Mouse (Mus musculus) CD4-positive helper T cell, adult 2 months (primary cell): ENCODE measurements around the gene Timm50.

Experiments used
- DNase-seq: peaks from one replicate; pipeline ENCODE4 v3.0.0-alpha.2; 2012; ENCODE audit warnings: low read depth, missing footprints, low spot score

Gene Timm50

GRCm38 (mm10) chr7:28326457-28326856 lies 14.6 kb upstream of the Timm50 start:
- DNase-seq: peak; percentile 18

GRCm38 (mm10) chr7:28325293-28325692 lies 13.4 kb upstream of the Timm50 start:
- DNase-seq: no peak

- no peak for DNase-seq
These were observed 10.3 kb upstream of the Timm50 start for GRCm38 (mm10) chr7:28321974-28322720.

- DNase-seq: no peak
These were observed 6.8 kb upstream of the Timm50 start for GRCm38 (mm10) chr7:28318714-28319113.

GRCm38 (mm10) chr7:28318036-28318435 lies 6.2 kb upstream of the Timm50 start:
- no peak for DNase-seq

GRCm38 (mm10) chr7:28311151-28311925 lies 534 bp downstream of the Timm50 start:
- DNase-seq: peak; percentile 18

GRCm38 (mm10) chr7:28309737-28310136 lies 2.1 kb downstream of the Timm50 start:
- no peak for DNase-seq

GRCm38 (mm10) chr7:28306216-28306615 lies 5.7 kb downstream of the Timm50 start:
- DNase-seq: no peak

GRCm38 (mm10) chr7:28305641-28306040 lies 6.2 kb downstream of the Timm50 start:
- DNase-seq: no peak

GRCm38 (mm10) chr7:28301616-28302433 lies 10.0 kb downstream of the Timm50 start, which contains the start of gene Dll3:
TSS of gene Dll3 (minus strand) at chr7:28302238.
- peak; percentile 31 for DNase-seq

GRCm38 (mm10) chr7:28298837-28299625 lies 12.8 kb downstream of the Timm50 start:
- DNase-seq: peak; percentile 44

GRCm38 (mm10) chr7:28294481-28294880 lies 17.4 kb downstream of the Timm50 start:
- DNase-seq: peak; percentile 47

GRCm38 (mm10) chr7:28290638-28291590 lies 21.0 kb downstream of the Timm50 start, which contains the start of gene Selenov:
TSS of gene Selenov (minus strand) at chr7:28291186.
- no peak for DNase-seq

GRCm38 (mm10) chr7:28290165-28290564 lies 21.7 kb downstream of the Timm50 start:
- DNase-seq: peak; percentile 12

GRCm38 (mm10) chr7:28280630-28281029 lies 31.2 kb downstream of the Timm50 start:
- DNase-seq: no peak

GRCm38 (mm10) chr7:28278279-28278652 lies 33.6 kb downstream of the Timm50 start:
- DNase-seq: no peak

GRCm38 (mm10) chr7:28277615-28278278 lies 34.1 kb downstream of the Timm50 start, which contains the start of gene Eid2b:
TSS of gene Eid2b (plus strand) at chr7:28277739.
- peak; percentile 93 for DNase-seq

- DNase-seq: no peak
These were observed 34.6 kb downstream of the Timm50 start for GRCm38 (mm10) chr7:28277237-28277614.

GRCm38 (mm10) chr7:28271761-28272160 lies 40.1 kb downstream of the Timm50 start:
- no peak for DNase-seq
